Comparison of ENCODE assay signal across 11 mouse cellular contexts in the genomic region with DNA sequence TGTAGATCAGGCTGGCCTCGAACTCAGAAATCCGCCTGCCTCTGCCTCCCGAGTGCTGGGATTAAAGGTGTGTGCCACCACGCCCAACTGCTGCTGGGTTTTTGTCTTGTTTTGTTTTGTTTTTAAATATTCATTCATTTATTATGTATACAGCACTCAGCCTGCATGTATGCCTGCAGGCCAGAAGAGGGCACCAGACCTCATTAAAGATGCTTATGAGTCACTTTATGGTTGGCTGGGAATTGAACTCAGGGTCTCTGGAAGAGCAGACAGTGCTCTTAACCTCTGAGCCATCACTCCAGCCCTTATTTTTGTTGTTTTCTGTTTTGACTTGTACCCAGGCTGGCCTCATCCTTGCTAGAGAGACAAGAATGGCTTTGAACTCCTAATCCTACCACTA. TPM values are rescaled to one million over a fixed set of nuclear protein-coding genes. Genes with fewer than 3 reads are reported as not detected.
A peak's percentile ranks its signal among the peaks of the same experiment; 100 is the strongest.
DNase-seq lines count a peak whose midpoint lies in the region; ATAC-seq and TF ChIP-seq lines count a peak whose summit lies in the region.
"Had no signal": no experiment of that assay in that cellular context is flagged by ENCODE, and none has a peak within 500 bp of the region (broad histone marks: within the 10 kb centered on the region; RNA-seq: fewer than 3 reads in every experiment).

No protein-coding gene starts in this region.

- H3K9me3 ChIP-seq in hindbrain, postnatal 0 days (ENCODE audit: low read length): no peaks in the 10 kb centered on the region
- H3K9me3 ChIP-seq in hindbrain, embryonic 16.5 days (ENCODE audit: control insufficient read depth, low read length): no peaks in the 10 kb centered on the region
- no peaks in the 10 kb centered on the region for H3K9me3 ChIP-seq in hindbrain, embryonic 14.5 days (ENCODE audit: control insufficient read depth, low read length)

- peaks cover 12% of the 10 kb centered on the region for H3K36me3 ChIP-seq in hindbrain, postnatal 0 days (ENCODE audit: insufficient read depth, low read length)
- peaks cover 7% of the 10 kb centered on the region for H3K36me3 ChIP-seq in hindbrain, embryonic 16.5 days (ENCODE audit: control insufficient read depth, insufficient read depth, low read length)
- peaks cover 38% of the 10 kb centered on the region for H3K36me3 ChIP-seq in hindbrain, embryonic 14.5 days (replicated peaks; ENCODE audit: control insufficient read depth, insufficient read depth)

- H3K27me3 ChIP-seq in hindbrain, postnatal 0 days (ENCODE audit: insufficient read depth, low read length): no peaks in the 10 kb centered on the region
- H3K27me3 ChIP-seq in hindbrain, embryonic 16.5 days (replicated peaks; ENCODE audit: control insufficient read depth, insufficient read depth, low read length): no peaks in the 10 kb centered on the region
- H3K27me3 ChIP-seq in hindbrain, embryonic 14.5 days (ENCODE audit: control insufficient read depth, insufficient read depth, low read length): no peaks in the 10 kb centered on the region

- no peaks in the 10 kb centered on the region for H3K4me1 ChIP-seq in hindbrain, postnatal 0 days (ENCODE audit: insufficient read depth, low read length)
- H3K4me1 ChIP-seq in hindbrain, embryonic 16.5 days (ENCODE audit: control insufficient read depth, insufficient read depth, low read depth, low read length): 0 out of 2 replicates have a peak, but pooled peaks cover 3% of the 10 kb centered on the region
- peaks cover 4% of the 10 kb centered on the region for H3K4me1 ChIP-seq in hindbrain, embryonic 14.5 days (replicated peaks; ENCODE audit: control insufficient read depth, insufficient read depth, low read length)

- no peak for ATAC-seq in hindbrain, postnatal 0 days
- ATAC-seq in hindbrain, embryonic 16.5 days: no peak
- peak; percentile 49 for ATAC-seq in megakaryocyte, adult 5-6 weeks (ENCODE audit: poor library complexity, severe bottlenecking)
- no peak for ATAC-seq in hindbrain, embryonic 14.5 days (ENCODE audit: low FRiP score)

- H3K9ac ChIP-seq in hindbrain, postnatal 0 days (replicated peaks; ENCODE audit: low read length): no peak overlapping the region
- H3K9ac ChIP-seq in hindbrain, embryonic 16.5 days (ENCODE audit: low read depth, low read length): no peak overlapping the region
- H3K9ac ChIP-seq in hindbrain, embryonic 14.5 days: no peak overlapping the region

- WGBS in hindbrain, postnatal 0 days: 78% methylated on average over 4 of the region's 4 CpGs
- WGBS in hindbrain, embryonic 16.5 days: 80% methylated on average over 4 of the region's 4 CpGs
- 75% methylated on average over 4 of the region's 4 CpGs for WGBS in hindbrain, embryonic 14.5 days

- no peak overlapping the region for H3K27ac ChIP-seq in hindbrain, postnatal 0 days
- H3K27ac ChIP-seq in hindbrain, embryonic 16.5 days (ENCODE audit: low read depth, low read length): no peak overlapping the region
- no peak overlapping the region for H3K27ac ChIP-seq in hindbrain, embryonic 14.5 days

- no peak overlapping the region for H3K4me3 ChIP-seq in hindbrain, postnatal 0 days (ENCODE audit: low read length)
- no peak overlapping the region for H3K4me3 ChIP-seq in hindbrain, embryonic 16.5 days (ENCODE audit: low read length)
- no peak overlapping the region for H3K4me3 ChIP-seq in hindbrain, embryonic 14.5 days (replicated peaks; ENCODE audit: low read length)
- H3K4me3 ChIP-seq: myocyte had no signal

- DNase-seq in hindbrain, postnatal 0 days (ENCODE audit: low spot score): peak; percentile 62
- peak; percentile 72 for DNase-seq in CD4-positive, CD25-positive, alpha-beta regulatory T cell, adult 2 months (ENCODE audit: low read depth, low spot score)
- peak; percentile 34 for DNase-seq in T-cell, adult 2 months (ENCODE audit: low spot score)
- no peak for DNase-seq in ovary, adult 18-20 months (ENCODE audit: low spot score)
- no peak for DNase-seq in layer of hippocampus, adult 9-11 months
- DNase-seq in hindbrain, embryonic 14.5 days (ENCODE audit: low spot score): no peak
- DNase-seq: heart, adult 18-20 months had no signal

- peak; percentile 62 for TF ChIP-seq CTCF in hindbrain, postnatal 0 days (IDR thresholded peaks at IDR 0.05; ENCODE audit: low read depth)

- H3K4me2 ChIP-seq in hindbrain, postnatal 0 days (ENCODE audit: low read depth, low read length): no peak overlapping the region
- H3K4me2 ChIP-seq in hindbrain, embryonic 16.5 days (ENCODE audit: low read length): no peak overlapping the region
- H3K4me2 ChIP-seq in hindbrain, embryonic 14.5 days (replicated peaks): no peak overlapping the region

RNA-seq across cellular contexts. Expression of a gene that starts 4.2 kb away (rescaled TPM):
- 4.8 and 6.8 TPM in 2 replicates for total RNA-seq in hindbrain, postnatal 0 days (2014; rRNA removed)
- 2.5 and 3.9 TPM in 2 replicates for polyA plus RNA-seq in hindbrain, postnatal 0 days (2015; fragmentation: Nextera tagmentation; extraction: Ambion mirVana)
- polyA plus RNA-seq in hindbrain, embryonic 16.5 days (2015; fragmentation: Nextera tagmentation; extraction: Ambion mirVana): 5.4 and 5.5 TPM in 2 replicates
- 4.3 and 4.8 TPM in 2 replicates for total RNA-seq in megakaryocyte, adult 5-6 weeks (2015)
- total RNA-seq in megakaryocyte, adult 5-6 weeks (2017): 4.1 and 4.9 TPM in 2 replicates
- polyA plus RNA-seq in hindbrain, embryonic 14.5 days (2014; fragmentation: Nextera tagmentation; extraction: Ambion mirVana): 3.1 and 3.7 TPM in 2 replicates

RNA-seq across cellular contexts. Expression of a gene that starts 7.9 kb away (rescaled TPM):
- 181 and 204 TPM in 2 replicates for total RNA-seq in hindbrain, postnatal 0 days (2014; rRNA removed)
- polyA plus RNA-seq in hindbrain, postnatal 0 days (2015; fragmentation: Nextera tagmentation; extraction: Ambion mirVana): 411 and 417 TPM in 2 replicates
- polyA plus RNA-seq in hindbrain, embryonic 16.5 days (2015; fragmentation: Nextera tagmentation; extraction: Ambion mirVana): 445 and 467 TPM in 2 replicates
- 133 and 145 TPM in 2 replicates for total RNA-seq in megakaryocyte, adult 5-6 weeks (2015)
- total RNA-seq in megakaryocyte, adult 5-6 weeks (2017): 41.4 and 51.1 TPM in 2 replicates
- 422 and 425 TPM in 2 replicates for polyA plus RNA-seq in hindbrain, embryonic 14.5 days (2014; fragmentation: Nextera tagmentation; extraction: Ambion mirVana)

RNA-seq across cellular contexts. Expression of a gene that starts 11.3 kb away (rescaled TPM):
- 0.05 TPM in 1 of 2 replicates, not detected in the other for total RNA-seq in hindbrain, postnatal 0 days (2014; rRNA removed)
- 0.16 and 0.21 TPM in 2 replicates for polyA plus RNA-seq in hindbrain, postnatal 0 days (2015; fragmentation: Nextera tagmentation; extraction: Ambion mirVana)
- 0.16 and 0.37 TPM in 2 replicates for polyA plus RNA-seq in hindbrain, embryonic 16.5 days (2015; fragmentation: Nextera tagmentation; extraction: Ambion mirVana)
- total RNA-seq in megakaryocyte, adult 5-6 weeks (2015): not detected in 2 replicates
- not detected in 2 replicates for total RNA-seq in megakaryocyte, adult 5-6 weeks (2017)
- 0.16 TPM in 1 of 2 replicates, not detected in the other for polyA plus RNA-seq in hindbrain, embryonic 14.5 days (2014; fragmentation: Nextera tagmentation; extraction: Ambion mirVana)
- total RNA-seq: heart, adult 18-20 months had no signal
- polyA plus RNA-seq: myocyte had no signal

RNA-seq across cellular contexts. Expression of a gene that starts 30.8 kb away (rescaled TPM):
- total RNA-seq in hindbrain, postnatal 0 days (2014; rRNA removed): not detected in 2 replicates
- not detected in 2 replicates for polyA plus RNA-seq in hindbrain, postnatal 0 days (2015; fragmentation: Nextera tagmentation; extraction: Ambion mirVana)
- not detected in 2 replicates for polyA plus RNA-seq in hindbrain, embryonic 16.5 days (2015; fragmentation: Nextera tagmentation; extraction: Ambion mirVana)
- total RNA-seq in megakaryocyte, adult 5-6 weeks (2015): not detected in 2 replicates
- not detected in 2 replicates for total RNA-seq in megakaryocyte, adult 5-6 weeks (2017)
- polyA plus RNA-seq in hindbrain, embryonic 14.5 days (2014; fragmentation: Nextera tagmentation; extraction: Ambion mirVana): not detected in 2 replicates
- total RNA-seq: heart, adult 18-20 months; left cerebral cortex, postnatal 14 days had no signal
- polyA plus RNA-seq: myocyte had no signal

RNA-seq across cellular contexts. Expression of a gene that starts 31.2 kb away (rescaled TPM):
- total RNA-seq in hindbrain, postnatal 0 days (2014; rRNA removed): 42.7 and 49.2 TPM in 2 replicates
- polyA plus RNA-seq in hindbrain, postnatal 0 days (2015; fragmentation: Nextera tagmentation; extraction: Ambion mirVana): 7.2 and 7.6 TPM in 2 replicates
- polyA plus RNA-seq in hindbrain, embryonic 16.5 days (2015; fragmentation: Nextera tagmentation; extraction: Ambion mirVana): 9.5 and 10.3 TPM in 2 replicates
- 0.27 and 0.78 TPM in 2 replicates for total RNA-seq in megakaryocyte, adult 5-6 weeks (2015)
- 0.51 and 0.57 TPM in 2 replicates for total RNA-seq in megakaryocyte, adult 5-6 weeks (2017)
- 10.5 and 12.2 TPM in 2 replicates for polyA plus RNA-seq in hindbrain, embryonic 14.5 days (2014; fragmentation: Nextera tagmentation; extraction: Ambion mirVana)

Comparison
In these comparisons a context has a peak if more than half of its experiments do, and no peak if none do; other contexts are left out.
1. DNase-seq: peak in hindbrain, postnatal 0 days (single experiment), CD4-positive, CD25-positive, alpha-beta regulatory T cell, adult 2 months (single experiment) and T-cell, adult 2 months (single experiment); none in ovary, adult 18-20 months (single experiment), layer of hippocampus, adult 9-11 months (single experiment) and hindbrain, embryonic 14.5 days (single experiment).